Mouse (Mus musculus) adrenal gland, postnatal 25 days (tissue): ENCODE results near the gene Eef2k. TPM values are rescaled to one million over a fixed set of nuclear protein-coding genes. Genes with fewer than 3 reads are reported as not detected.

Experiments used
- DNase-seq: peaks from one replicate; pipeline ENCODE4 v3.0.0; 2021; ENCODE audit warnings: mixed read lengths
- long read RNA-seq: library from polyadenylated mRNA; stranded (forward); transcript quantifications from one replicate; pipeline ENCODE4 v2.0.0, GENCODE M21; 2021
- total RNA-seq: library from RNA; stranded (reverse); gene quantifications from 2 replicates; pipeline ENCODE4 v1.2.3, GENCODE M21; 2021

Eef2k gene
- total RNA-seq: 40.4 and 68.2 TPM in 2 replicates
- long read RNA-seq, full-length matches to known transcripts: 29 of 36 reads
- long read RNA-seq, partial matches to known transcripts: 5 of 36 reads
- long read RNA-seq, other reads (novel, unspliced or antisense): 2 of 36 reads

DNA sequence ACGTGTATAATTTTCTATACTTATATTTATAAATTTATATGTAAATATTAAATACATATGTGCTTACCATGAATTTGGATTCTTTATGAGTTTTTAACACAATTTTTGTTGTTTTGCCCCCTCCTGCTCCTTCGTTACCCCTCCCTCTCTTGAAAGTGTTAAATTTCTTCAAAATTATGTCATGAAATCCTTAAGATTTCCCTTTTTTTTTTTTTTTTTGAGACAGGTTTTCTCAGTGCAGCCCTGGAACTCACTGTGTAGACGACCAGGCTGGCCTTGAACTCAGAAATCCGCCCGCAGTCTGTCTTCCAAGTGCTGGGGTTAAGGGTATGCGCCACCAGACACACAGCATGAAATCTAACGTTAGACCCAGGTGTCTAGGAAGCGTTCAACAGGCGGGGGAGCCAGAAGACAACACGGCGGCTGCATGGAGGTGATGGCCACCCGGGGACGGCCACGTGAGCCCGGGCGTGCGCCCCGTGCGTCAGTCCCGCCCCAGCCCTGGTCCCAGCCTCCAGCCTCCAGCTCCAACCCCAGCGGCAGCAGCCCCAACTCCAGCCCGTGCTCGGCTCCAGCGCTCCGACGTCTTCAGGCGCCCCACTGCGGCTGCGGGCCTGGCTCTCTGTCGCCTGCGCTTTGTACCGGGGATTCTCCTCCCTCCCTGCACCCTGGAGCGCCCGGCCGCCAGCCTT lies at the start of gene Eef2k:
Gene Eef2k, plus strand, starts transcription at position 487 of the 692 bp plus-strand sequence.
- DNase-seq: peak; percentile 92

- no peak for DNase-seq
These were observed 47.1 kb upstream of the Eef2k start for GRCm38 (mm10) chr7:120795544-120795943.

DNA sequence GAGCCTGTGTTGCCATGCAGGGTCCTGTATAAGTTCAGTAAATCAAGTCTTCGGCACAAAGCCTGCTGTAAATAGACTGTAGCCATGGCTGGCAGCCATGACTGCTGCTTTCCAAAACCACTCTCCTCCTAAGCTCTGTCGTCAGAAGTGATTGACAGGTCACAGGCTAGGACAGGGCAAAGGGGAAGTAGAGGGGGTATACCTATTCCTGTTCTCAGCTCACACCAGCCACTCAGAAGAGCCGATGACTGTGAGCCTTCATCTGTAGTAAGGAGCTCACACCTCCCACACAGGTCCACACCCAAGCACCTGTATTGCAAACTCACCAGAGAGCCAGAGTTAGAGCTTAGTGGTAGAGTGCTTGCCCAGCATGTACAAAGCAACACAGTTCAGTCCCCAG lies 46.3 kb upstream of the Eef2k start:
- no peak for DNase-seq

GRCm38 (mm10) chr7:120803268-120803667 lies 39.4 kb upstream of the Eef2k start:
- DNase-seq: no peak

- no peak for DNase-seq
These were observed 32.9 kb upstream of the Eef2k start for GRCm38 (mm10) chr7:120809705-120810104.

GRCm38 (mm10) chr7:120811834-120812415 lies 30.7 kb upstream of the Eef2k start, which contains the start of gene Gm5737:
TSS of gene Gm5737 (plus strand) at chr7:120812365.
- no peak for DNase-seq

DNA sequence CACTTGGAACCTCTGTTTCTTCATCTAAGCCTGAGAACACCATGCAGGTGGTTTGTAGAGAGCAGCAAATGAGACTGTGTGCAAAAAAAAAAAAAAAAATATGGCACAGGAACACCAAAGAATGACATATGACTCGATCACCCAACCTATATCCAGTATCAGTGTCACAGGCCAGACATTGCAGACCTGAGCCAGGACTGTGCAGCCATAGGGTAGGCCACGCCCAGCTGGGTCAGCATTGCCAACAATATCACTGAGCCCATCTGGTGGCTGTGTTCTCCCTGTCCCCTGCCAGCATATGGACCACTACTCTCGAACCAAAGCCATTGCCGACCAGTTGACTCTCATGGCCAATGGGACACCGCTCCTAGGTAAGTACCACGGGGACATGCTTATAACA lies 25.1 kb upstream of the Eef2k start:
- no peak for DNase-seq

- no peak for DNase-seq
These were observed 23.2 kb upstream of the Eef2k start for GRCm38 (mm10) chr7:120819386-120819785.

DNA sequence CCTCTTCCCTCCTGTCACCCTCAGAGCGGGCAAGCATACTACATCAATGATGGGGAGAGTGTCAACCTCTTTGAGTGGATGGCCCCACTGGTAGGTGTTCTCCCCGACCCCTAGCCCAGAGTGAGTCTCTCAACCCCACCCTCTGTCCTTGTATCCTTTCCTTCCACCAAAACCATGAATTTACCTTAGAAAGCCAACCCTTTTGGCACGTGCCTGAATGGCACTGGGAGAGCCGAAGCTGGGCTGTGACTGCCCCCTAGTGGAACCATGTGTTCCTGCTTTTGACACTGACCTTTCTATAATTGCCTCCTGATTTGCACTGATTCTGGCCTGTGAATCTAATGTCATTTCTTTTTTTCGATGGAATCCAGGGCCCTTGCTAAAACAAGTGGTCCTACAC lies 19.4 kb upstream of the Eef2k start:
- DNase-seq: peak; percentile 68

GRCm38 (mm10) chr7:120825097-120825496 lies 17.5 kb upstream of the Eef2k start:
- DNase-seq: no peak

- DNase-seq: peak; percentile 45
These were observed 16.2 kb upstream of the Eef2k start for GRCm38 (mm10) chr7:120826408-120826807.

DNA sequence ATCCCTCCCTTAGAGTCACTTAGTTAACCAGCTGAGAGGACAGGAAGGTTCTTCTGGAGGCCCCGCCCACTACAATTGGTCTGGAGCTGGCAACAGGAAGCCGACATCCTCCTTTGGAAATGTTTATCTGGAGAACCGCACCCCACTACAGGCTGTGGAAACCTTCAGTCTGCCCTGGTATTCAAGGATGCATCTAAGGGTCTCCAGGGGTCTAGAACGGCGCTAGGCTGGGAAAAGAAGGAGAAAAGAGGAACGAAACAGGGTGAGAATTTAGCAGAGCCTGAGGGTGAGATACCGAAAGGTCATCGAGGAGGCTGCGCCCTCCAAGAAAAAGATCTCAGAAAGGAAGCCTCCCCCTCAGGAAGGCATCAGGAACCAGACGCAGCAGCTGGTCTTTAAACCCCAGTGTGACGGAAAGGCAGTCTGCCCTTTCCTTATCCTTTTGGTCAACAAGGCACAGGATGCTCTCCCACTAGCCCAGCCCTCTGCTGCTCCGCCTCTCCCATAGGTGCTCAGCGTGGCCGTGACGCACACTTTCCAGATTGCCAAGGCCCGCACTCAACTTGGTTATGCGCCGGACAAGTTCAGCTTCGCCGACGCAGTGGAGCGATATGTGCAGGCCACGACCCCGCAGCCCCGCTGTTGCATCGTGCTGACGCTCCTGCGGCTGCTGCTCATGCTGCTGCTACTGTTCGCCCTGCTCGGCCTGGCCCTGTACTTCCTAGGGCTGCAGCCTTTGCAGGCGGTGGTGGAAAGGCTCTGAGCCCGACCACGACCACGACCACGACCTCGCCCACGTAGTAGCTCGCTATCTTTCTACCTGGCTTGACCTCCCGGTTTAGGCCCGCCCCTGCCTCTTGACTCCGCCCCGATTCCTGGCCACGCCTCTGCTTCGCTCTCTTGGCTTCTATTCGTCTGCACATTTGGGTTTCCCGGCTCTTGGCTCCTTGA lies 11.9 kb upstream of the Eef2k start:
- peak; percentile 71 for DNase-seq

DNA sequence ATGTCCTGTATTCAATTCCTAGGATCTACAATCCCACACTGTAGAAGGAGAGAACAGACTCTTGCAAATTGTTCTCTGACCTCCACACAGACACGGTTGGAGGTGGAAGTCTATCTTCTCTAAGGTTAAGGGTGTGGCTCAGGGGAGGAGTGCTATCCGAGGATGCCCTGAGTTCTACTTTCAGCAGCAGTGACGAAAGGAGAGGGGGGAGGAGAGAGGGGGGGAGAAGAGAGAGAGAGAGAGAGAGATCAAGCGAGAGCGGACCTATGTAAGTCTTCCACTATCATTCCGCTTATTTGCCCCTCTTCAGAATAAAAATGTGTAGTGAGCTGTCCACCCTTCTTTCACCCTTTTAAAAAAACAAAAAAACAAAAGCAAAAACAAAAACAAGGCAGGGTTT lies 8.2 kb upstream of the Eef2k start:
- no peak for DNase-seq

GRCm38 (mm10) chr7:120834863-120835372 lies 7.7 kb upstream of the Eef2k start:
- peak; percentile 54 for DNase-seq

DNA sequence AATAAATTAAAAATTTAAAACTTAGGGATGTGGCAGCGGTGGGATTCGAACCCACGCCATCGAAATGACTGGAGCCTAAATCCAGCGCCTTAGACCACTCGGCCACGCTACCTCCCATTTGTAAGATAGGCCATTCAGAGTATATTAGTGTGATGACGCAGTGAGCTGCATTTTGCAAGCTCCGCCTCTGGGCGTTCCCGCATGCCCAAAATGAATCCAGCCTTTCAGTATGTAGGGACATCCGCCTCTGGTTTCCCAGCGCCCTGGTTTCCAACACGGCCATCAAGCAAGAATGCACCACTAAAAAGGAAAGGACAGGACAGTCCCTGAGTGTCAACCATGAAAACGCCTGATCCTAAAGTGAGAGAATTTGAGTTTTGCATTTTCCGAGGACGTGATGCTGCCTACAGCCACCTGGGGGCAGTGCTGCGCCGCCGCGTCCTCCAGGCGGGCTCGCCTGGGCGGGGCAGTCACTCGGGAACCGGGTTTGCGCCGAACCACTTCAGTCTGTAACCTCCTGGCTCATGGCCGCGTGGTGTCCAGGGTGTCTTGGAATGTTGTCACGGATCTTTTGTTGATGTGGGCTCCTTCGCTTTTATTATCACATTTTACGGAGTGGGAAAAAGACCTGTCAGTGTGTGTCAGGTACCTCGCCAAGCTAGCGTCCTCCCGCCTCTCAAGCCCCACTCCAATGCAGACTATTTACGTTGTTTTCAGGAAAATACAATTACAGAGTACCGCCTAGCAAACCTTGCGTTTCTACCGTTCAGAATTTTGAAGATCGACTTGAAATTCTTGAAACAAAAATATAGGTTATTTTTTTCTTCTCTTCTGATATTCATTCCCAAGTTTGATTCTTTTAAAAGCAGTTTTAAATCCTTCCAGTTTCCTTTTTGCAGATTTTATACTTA lies 6.9 kb upstream of the Eef2k start:
- DNase-seq: peak; percentile 89

GRCm38 (mm10) chr7:120836361-120836760 lies 6.3 kb upstream of the Eef2k start:
- no peak for DNase-seq

DNA sequence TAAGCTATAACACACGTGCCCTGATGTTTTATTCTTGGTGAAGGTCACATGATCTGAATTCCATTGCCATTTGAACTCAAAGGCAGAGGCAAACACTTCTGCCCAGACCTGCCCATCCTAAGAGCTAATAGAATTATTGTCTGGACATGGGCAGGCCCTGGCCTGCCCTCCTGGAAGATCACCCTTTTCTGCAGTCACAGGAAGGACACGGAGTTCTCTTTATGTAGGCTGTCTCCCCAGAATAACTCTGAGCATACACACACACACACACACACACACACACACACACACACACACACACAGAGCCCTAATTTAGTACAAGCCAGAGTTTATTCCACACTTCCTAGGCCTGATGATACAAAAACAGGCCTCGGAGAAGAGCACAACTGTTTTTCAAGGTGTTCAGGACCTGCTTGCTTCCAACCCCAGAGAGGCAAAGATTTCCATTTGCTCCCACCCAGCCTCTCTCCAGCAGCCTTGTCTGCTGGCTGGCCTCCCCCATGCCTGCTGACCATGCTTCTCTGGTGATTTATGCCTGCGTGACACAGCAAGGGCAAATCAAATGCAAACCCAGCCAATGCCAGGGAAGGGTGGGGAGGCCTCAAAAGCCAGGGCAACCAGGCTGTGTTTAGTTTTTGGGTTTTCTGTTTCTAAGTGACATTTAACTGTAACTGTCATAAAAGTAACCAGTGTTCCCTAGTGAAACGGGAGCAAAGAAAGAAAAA lies 4.0 kb upstream of the Eef2k start:
- peak; percentile 71 for DNase-seq

GRCm38 (mm10) chr7:120839786-120840185 lies 2.8 kb upstream of the Eef2k start:
- no peak for DNase-seq

- peak; percentile 85 for DNase-seq
These were observed 498 bp downstream of the Eef2k start for GRCm38 (mm10) chr7:120843037-120843621.

- no peak for DNase-seq
These were observed 1.3 kb downstream of the Eef2k start for GRCm38 (mm10) chr7:120843852-120844435.
